Mouse (Mus musculus) adrenal gland, postnatal 14 days (tissue): Measurements from ENCODE around the gene Mastl. TPM values are rescaled to one million over a fixed set of nuclear protein-coding genes. Genes with fewer than 3 reads are reported as not detected.
A peak's percentile ranks its signal among the peaks of the same experiment; 100 is the strongest.

Experiments
- DNase-seq: peaks from one replicate; pipeline ENCODE4 v3.0.0; 2021; ENCODE audit warnings: mixed read lengths
- long read RNA-seq, 2 experiments: library from polyadenylated mRNA; stranded (forward); transcript quantifications; one replicate each; pipeline ENCODE4 v2.0.0; 2021
- total RNA-seq: library from RNA; stranded (reverse); gene quantifications from 2 replicates; pipeline ENCODE4 v1.2.3, GENCODE M21; 2021

The Mastl gene
- total RNA-seq, result 4.6 and 4.7 TPM in 2 replicates
- long read RNA-seq, experiment 1, result 0 reads
- long read RNA-seq, experiment 2, partial matches to known transcripts, result 0 of 1 reads
- long read RNA-seq, experiment 2, other reads (novel, unspliced or antisense), result 0 of 1 reads

DNA sequence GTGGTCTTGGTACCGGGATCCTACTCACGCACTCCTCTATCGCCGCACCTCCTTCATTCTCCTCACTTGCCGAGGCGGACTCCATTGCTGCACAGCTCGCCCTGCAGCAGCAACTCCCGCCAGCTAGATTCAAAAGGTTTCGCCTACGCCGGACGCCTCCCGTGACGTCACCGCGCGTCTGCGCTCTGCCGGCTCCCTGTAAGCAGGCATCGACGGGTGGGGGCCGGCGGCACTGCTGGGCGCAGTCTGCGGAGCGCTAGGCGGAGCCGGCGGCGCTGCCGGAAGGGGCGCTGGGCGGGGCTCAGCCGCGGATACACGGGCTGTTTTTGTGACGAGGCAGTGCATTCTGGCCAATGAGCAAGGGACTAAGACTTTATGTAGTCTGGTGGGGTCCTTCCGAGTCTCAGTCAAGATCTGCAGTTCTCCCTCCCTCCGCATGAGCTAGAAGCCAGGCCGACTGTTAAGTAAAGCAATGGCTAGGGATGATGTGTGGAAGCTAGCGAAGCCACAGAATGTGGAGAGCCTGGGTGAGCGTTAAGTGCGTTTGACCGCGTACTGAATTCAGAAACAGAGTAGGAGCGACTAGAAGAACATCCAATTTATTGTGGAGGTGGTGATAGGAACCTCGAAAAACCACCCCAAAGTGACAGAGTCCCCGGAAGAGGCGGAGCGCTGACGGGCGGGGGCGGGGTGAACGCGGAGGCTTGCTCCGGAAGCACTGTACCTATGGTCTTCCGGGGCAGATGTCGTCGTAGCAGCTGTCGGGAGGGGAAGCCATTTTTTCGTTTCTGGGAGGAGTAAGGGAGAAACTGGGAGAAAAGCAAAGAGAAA is at the start of gene Mastl, which contains the start of gene Yme1l1:
TSS of gene Mastl (minus strand) at position 248 of the 831 bp plus-strand sequence.
TSS of gene Yme1l1 (plus strand) at position 593 of the 831 bp plus-strand sequence.
- peak; percentile 99 for DNase-seq

DNA sequence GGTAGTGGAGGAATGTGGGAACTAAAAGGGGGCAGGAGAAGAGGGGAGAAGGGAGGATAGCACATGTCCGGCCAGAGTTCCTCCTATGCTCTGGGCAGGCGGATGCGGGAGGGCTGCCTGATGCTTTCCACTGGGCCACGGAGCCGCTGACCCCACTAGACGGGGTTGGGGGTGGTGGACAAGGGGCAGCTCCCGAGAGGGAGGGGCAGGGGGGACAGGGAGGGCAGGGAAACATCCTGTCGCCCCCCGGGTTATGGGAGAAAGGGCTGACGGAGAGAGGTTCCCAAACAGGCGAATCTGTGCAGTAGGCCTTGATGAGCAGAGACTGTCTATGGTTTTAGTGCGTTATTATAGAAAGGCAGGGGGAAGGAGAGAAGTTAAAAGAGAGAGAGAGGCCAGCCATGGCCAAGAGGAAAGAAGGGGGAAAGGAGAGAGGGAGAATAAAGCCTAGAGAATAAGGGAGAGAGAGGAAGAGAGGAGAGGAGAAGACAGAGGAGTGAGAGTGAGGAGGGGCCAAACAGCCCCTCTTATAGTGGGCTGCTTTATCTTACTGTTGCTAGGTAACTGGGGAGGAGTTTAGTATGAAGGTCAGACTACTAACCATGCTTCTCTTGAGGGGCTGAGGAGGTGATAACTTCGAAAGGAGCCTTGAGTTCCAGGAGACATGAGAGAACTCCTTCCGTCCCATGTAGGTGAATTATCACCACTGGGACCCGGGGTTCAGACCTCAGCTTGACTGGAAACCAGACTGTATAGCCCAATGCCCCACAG is 47.3 kb upstream of the Mastl start:
- DNase-seq, result no peak

DNA sequence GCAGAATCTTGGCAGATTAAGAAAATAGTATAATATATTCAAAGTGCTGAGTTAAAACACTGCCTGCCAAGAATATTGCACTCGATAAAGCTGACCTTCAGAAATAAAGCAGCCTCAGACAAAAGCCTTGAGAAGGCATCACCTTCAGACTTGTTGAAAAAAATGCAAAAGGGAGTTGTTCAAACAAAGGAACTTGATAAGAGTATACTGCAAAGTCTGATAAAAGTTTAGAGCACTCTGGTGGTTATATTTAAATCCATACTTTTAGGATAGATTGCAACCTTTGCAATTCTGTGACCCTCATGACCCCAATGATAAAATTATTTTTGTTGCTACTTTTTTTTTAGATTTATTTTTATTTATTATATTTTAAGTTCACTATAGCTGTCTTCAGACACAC is 45.2 kb upstream of the Mastl start:
- DNase-seq, result no peak

GRCm38 (mm10) chr2:23194366-23194765 is 38.5 kb upstream of the Mastl start:
- no peak for DNase-seq

DNA sequence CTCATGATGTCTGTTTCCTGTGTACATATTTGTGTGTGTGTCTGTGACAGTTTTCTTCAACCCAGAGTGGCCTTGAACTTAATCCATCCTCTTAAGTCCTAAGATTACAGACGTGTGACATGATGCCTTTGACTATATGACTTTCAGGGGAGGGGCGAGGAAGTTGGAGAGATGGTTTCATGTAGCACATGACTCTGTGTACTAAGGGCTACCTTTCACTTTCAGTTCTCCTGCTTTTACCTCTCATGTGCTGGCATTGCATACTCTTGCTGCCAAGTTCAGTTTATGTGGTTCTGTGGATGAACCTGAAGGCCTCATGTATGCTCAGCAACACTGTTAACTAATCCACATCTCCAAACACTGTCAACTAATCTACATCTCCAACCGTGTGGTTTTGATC is 16.5 kb upstream of the Mastl start:
- DNase-seq, result no peak

- no peak for DNase-seq
Observed at GRCm38 (mm10) chr2:23156608-23157081, 821 bp upstream of the Mastl start.

DNA sequence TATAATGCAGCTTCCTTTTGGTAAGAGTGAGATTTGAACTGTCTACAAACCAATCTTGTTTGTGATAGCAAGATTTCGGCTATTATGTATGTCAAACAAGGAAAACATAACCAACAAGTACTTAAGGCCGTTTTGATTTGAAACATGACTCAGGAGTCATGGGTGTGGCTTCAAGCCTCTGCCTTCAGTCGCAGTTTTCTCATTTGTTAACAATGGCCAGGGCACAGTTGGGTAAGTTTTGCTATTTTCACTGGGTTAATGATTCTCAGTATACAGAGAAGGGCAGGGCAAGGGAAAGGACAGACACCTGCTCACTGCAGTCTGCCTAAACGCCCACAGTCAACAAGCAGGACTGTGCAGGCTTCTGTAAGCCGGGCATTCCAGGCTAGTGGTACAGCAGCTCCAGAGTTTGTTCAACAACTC is 614 bp downstream of the Mastl start:
- DNase-seq, result no peak

DNA sequence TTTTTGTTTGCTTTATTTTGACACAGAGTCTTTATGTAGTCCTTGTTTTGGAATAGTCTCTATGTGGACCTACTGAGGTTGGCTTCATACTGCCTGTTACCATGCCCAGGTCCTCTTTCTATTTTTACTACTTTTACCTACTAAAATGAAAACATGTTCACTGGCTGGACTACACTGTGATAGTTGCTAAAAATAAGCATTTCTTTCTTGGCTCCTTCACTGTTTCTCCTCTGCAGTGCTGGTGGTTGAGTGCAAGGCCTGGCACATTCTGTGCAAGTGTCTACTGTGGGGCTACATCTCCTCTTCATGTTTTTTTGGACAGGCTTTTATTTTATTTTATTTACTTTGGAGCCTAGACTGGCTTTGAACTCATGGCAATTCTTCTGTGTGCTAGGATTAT is 36.3 kb downstream of the Mastl start:
- no peak for DNase-seq

DNA sequence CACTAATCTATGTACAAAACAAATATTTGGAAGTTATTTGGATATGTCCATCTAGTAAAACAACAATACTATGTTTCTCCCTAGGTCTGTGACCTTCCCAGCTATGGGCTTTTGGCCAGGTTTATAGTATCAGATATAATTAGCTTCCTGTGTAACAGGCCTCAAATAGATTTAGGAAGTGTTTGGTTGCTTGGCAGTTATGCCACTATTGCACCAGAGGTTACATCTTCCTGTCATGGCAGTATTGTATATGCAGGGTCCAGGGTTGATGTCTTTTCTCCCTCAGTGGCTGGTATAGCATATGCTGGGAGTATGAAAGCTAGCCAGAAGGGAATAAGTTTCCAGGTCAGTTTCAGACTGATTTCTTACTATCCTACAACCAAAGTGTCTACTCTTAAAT is 53.6 kb downstream of the Mastl start:
- DNase-seq, result no peak

DNA sequence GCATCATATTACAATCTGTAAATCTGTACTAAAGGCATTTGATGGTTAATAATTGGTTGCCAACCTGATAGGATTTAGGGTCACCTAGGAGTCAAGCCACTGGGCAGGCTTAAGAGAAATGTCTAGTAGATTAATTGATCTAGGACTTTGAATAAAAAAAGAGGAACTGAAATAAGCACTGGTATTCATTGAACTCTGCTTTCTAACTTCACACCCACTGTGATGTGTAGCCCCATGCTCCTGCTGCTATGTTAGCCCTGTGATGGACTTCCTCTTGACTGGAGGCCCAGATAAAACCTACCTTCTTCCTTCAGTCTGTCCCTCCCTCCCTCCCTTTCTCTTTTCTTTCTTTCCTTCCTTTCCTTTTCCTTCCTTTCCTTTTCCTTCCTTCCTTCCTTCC is 58.8 kb downstream of the Mastl start:
- DNase-seq, result no peak

- peak; percentile 56 for DNase-seq
Observed at GRCm38 (mm10) chr2:23092216-23092615, 63.6 kb downstream of the Mastl start.

DNA sequence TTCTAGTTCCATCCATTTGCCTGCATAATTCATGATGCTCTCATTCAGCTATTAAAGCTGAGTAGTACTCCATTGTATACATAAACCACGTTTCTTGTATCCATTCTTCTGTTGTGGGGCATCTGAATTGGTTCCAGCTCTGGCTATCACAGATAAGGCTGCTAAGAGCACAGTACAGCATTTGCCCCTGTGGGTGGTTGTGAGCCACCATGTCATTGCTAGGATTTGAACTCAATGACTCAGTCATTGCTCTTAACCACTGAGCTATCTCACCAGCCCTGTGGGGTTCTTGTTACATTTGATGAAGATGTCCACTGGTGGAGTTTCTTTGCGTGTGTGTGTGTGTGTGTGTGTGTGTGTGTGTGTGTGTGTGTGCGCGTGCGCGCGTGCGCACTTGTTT is 71.3 kb downstream of the Mastl start:
- DNase-seq, result no peak

- DNase-seq, result no peak
Observed at GRCm38 (mm10) chr2:23078588-23078987, 77.2 kb downstream of the Mastl start.

- no peak for DNase-seq
Observed at GRCm38 (mm10) chr2:23077693-23078092, 78.1 kb downstream of the Mastl start.

DNA sequence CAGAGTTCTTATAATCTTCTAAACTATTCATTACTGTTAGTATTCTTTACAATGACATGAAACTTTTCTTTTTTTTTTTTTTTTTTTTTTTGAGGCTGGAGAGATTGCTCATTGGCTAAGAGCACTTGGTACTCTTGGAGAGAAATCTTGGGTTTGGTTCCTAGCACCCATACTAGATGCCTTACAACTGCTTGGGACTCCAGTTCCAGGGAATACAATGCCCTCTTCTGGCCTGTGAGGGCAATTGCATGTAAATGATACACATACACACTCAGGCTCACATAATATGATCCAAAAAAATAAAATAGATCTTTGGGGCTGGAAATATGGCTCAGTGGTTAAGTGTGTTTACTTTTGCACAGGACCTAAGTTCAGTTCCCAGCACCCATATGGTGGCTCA is 79.0 kb downstream of the Mastl start:
- no peak for DNase-seq

DNA sequence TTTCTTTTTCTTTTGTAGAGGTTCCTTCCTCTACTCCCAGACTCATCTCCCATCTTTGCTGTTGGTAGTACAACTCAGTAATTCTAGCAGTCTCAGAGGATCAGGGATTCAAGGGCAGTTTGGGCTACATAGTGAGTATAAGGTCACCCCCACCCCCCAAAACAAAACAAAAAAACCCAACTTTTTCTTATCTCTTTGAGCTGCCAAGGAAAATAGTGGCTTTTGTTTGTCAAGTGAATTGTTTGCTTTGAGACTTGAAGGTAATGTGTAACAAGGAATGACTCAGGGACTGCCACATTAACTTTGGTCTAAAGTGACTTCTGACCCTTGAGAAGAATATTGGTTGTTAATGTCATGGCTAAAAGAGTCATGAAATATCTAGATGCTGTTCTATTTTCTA is 80.0 kb downstream of the Mastl start:
- DNase-seq, result no peak

- DNase-seq, result peak; percentile 11
Observed at GRCm38 (mm10) chr2:23071406-23071805, 84.4 kb downstream of the Mastl start.

DNA sequence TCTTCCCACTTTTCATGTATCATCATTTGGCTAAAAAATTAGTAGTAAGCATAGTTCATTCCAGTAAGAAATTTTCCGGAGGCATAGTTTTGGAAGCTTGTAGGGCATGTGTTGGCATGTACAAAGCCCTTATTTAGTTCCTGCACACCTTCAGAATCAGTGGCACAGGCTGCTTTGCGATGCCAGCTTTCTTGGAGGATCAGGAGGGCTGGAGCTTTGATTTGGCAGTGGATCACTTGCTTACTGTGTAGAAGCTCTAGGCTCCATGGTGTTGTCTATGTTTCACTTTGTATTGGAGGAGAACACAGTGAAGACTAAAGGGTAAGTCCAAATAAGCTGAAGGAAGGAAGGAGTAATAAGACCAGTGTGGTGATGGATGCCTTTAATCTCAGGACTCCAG is 85.3 kb downstream of the Mastl start:
- DNase-seq, result no peak

DNA sequence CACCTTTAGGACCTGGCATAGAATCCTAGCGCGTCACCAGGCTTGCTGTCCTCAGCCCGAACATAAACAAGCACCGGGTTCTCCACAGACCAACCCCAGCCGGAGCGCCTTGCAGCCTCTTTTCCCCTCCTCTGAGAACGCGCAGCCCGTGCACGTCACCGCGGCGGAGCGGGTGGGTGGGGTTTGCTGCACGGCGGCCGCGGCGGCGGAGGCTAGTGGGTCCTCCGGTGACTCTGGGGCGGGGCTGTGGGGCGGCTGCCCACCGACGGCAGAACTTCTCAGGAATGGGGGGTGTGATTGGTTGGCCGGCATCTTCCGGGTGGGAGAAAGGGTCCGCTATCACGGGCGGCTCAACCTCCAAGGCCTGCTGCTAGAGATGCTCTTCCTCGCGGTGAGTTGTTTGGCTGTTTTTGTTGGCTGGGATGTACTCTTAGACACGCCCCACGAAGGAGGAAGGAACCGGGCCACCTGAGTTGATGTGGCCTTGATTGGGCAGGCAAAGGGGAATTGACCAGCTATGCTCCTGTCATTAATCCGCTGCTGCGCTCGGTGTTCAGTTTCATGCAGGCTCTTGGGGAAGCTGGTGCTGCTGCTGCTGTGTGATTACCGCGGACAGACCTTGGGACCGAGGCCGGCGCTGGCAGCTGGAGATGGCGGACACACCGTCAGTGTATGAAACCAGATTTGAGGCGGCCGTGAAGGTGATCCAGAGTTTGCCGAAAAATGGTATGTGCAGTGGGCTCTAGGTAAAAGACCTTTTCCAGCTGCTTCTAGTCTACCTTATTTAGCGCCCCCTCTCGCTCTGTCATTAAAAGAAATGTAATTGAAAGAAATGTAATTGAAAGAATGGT is 86.7 kb downstream of the Mastl start:
- DNase-seq, result peak; percentile 97

DNA sequence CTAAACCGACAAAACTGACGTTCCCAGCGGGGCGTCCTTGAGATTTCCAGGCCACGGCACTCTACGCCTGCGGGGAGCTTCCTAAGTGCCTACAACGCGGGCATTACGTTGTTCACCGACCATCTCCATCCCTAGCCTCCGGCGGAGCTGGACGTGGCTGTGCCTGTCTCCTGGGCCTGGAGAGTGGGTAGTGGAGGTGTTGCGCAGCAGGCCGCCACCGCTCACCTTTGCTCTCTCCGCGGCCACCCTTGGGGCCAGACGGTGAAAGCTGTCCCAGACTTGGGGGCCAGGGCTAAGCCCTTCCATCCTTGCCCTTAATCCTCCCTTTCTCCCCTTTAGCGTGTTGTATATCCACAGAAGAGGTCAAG is 87.5 kb downstream of the Mastl start:
- DNase-seq, result no peak

DNA sequence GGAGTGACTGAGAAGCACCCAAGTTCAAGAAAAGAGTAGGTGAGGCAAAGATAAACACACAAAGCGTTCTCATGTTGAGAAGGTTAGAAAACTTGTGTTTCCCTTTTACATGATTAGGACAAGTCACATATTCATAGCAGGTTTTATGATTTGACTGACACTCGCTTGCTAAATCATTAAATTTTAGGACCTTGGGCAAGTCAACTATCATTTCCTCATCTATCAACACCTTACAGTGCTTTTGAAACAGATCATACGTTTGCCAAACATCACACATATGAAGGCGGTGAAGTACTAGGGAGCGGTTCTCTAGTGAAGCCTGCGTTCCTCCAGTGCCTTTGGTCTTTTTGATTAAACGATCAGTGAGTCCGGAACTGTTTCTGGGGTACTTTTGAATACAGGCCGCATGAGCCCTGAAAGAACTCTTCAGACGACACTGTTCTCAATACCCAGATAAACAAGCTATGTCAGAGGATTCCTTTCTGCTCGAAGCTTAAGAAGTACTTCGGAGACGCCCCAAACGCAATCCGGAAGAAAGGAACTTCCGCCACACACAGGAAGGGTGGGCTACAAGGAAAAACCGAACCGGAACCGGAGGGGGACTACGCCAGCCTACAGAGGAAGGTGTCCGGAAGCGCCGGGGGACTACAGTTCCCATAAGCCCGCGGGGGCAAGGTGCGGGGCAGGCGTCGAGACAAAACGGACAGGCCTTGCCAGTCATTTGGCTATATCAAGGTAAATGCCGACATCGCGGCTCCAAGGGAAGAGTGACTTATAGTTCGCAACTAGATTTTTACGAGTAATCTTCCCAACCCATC is 88.1 kb downstream of the Mastl start, which contains the start of gene Acbd5:
TSS of gene Acbd5 (plus strand) at position 616 of the 818 bp plus-strand sequence.
- peak; percentile 97 for DNase-seq
